Mouse (Mus musculus): ENCODE measurements around the gene Alpi.

Alpi gene

GRCm38 (mm10) chr1:87060913-87061312 lies 40.5 kb downstream of the Alpi start:
- no peak for DNase-seq (ENCODE audit: low read depth in 2 of 2, low spot score in 2 of 2)

GRCm38 (mm10) chr1:87059042-87059665 lies 42.3 kb downstream of the Alpi start:
- no peak for DNase-seq (ENCODE audit: low read depth in 2 of 2, low spot score in 2 of 2)

- no peak for DNase-seq (ENCODE audit: low read depth in 2 of 2, low spot score in 2 of 2)
Measured at GRCm38 (mm10) chr1:87057075-87057474, 44.3 kb downstream of the Alpi start.

GRCm38 (mm10) chr1:87051369-87051768 lies 50.0 kb downstream of the Alpi start:
- DNase-seq (ENCODE audit: low read depth in 2 of 2, low spot score in 2 of 2): no peak

- DNase-seq (ENCODE audit: low read depth in 2 of 2, low spot score in 2 of 2): no peak
Measured at GRCm38 (mm10) chr1:87050700-87051099, 50.7 kb downstream of the Alpi start.

GRCm38 (mm10) chr1:87050072-87050471 lies 51.3 kb downstream of the Alpi start:
- no peak for DNase-seq (ENCODE audit: low read depth in 2 of 2, low spot score in 2 of 2)
